Mouse (Mus musculus): ENCODE results near the gene Chid1. TPM values are rescaled to one million over a fixed set of nuclear protein-coding genes. Genes with fewer than 3 reads are reported as not detected.

The Chid1 gene
- polyA plus RNA-seq, 1 experiment from 2014 or later, result 14.7 TPM

DNA sequence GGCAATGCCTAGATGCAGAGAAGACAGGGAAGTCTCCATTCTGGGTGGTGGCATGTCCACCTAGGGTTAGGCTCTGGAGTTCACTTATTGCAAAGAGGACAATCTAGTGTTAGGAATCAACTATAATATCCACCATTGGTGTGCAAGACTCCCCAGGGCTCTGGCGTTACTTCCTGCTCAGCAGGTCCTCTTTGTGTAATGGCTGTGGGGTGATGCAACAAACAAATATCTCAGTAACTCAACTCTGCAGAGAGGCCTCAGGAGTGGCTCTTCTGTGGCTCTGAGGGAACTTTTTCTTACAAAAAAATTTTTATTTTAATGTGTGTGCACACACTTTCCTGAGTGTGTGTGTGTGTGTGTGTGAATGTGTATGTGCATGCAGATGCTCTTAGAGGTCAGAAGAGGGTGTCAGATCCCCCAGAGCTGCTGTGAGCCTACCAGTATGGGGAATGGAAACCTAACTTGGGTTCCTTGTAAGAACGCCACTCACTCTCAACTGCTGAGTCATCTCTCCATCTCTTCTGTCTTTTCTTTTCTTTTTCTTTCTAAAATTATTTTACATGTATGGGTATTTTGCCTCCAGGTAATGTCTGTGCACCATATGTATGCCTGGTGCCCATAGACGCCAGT lies 9.9 kb upstream of the Chid1 start:
- no peaks in the 10 kb centered on the region for H3K27me3 ChIP-seq (ENCODE audit: insufficient read depth, low read length)
- H3K4me1 ChIP-seq (ENCODE audit: insufficient read depth), result peaks cover 11% of the 10 kb centered on the region
- WGBS (ENCODE audit: insufficient replicate concordance), result 69% methylated on average over 3 of the region's 3 CpGs
- H3K27ac ChIP-seq (ENCODE audit: low read depth), result peak overlapping the region; percentile 72
- H3K9me3 ChIP-seq (ENCODE audit: low read length), result no peaks in the 10 kb centered on the region
- no peak overlapping the region for H3K9ac ChIP-seq (replicated peaks)
- ATAC-seq (peak; percentile 44; the same call in 1 of the 2 replicates), DNase-seq (no peak)
- no peak for TF ChIP-seq CTCF (IDR thresholded peaks at IDR 0.05; ENCODE audit: low read depth)
- TF ChIP-seq EP300 (IDR thresholded peaks at IDR 0.05; ENCODE audit: low read depth), result no peak
- H3K4me3 ChIP-seq (ENCODE audit: low read depth, low read length), result no peak overlapping the region
- no peaks in the 10 kb centered on the region for H3K36me3 ChIP-seq (replicated peaks; ENCODE audit: insufficient read depth, low read length)
- no peak overlapping the region for H3K4me2 ChIP-seq (ENCODE audit: low read depth, low read length)

DNA sequence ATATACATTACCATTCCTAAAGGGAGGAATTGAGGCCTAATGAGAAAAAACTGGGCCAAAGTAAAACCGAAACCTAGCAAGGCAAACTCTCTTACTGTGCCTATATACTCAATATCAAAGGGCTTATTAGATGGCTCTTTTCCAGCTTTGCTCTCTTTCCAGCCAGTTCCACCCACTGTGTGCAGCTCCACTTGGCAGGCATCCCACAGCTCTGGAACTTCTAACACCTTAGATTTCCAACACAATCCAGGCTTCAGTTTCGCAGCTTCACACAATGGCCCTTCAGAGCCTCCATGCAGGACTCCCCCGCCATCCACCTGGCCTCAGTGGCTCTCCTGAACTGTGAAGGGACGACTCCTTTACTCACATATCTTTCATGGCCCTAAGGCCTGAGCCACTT lies 5.0 kb upstream of the Chid1 start:
- WGBS (ENCODE audit: insufficient replicate concordance), result 72% methylated on average over 4 of the region's 4 CpGs
- DNase-seq (peak; percentile 13), ATAC-seq (no peak)
- Histone ChIP-seq H3K4me3 (ENCODE audit: low read depth, low read length) (no peak overlapping the region), H3K9me3 (ENCODE audit: low read length) (no peaks in the 10 kb centered on the region), H3K27ac (ENCODE audit: low read depth) (no peak overlapping the region), H3K9ac (replicated peaks) (no peak overlapping the region), H3K4me1 (ENCODE audit: insufficient read depth) (peaks cover 18% of the 10 kb centered on the region), H3K27me3 (ENCODE audit: insufficient read depth, low read length) (no peaks in the 10 kb centered on the region), H3K36me3 (replicated peaks; ENCODE audit: insufficient read depth, low read length) (no peaks in the 10 kb centered on the region), H3K4me2 (ENCODE audit: low read depth, low read length) (no peak overlapping the region)
- TF ChIP-seq CTCF (IDR thresholded peaks at IDR 0.05; ENCODE audit: low read depth) (no peak), EP300 (IDR thresholded peaks at IDR 0.05; ENCODE audit: low read depth) (no peak)

DNA sequence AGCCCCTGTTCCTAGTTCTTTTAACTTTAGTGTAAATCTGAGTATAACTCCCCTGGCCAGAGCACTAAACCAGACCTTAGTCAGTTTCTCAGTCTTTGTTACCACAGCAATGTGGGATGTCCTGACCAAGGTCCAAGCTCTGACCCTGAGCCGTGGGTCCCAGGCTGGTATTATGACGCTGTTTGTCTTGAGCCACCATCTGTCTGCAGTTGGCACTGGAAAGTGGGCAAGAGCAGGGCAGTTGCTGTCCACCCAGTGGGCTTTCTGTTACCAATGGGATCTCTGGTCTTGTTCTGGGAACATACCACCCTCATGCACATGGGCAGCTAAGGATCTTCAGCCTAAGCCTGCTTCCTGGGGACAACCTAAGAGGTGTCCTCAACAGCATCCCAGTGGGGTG lies 2.9 kb upstream of the Chid1 start:
- H3K4me2 ChIP-seq (ENCODE audit: low read depth, low read length), result no peak overlapping the region
- no peak for ATAC-seq
- no peak for DNase-seq
- TF ChIP-seq CTCF (IDR thresholded peaks at IDR 0.05; ENCODE audit: low read depth), result no peak
- TF ChIP-seq EP300 (IDR thresholded peaks at IDR 0.05; ENCODE audit: low read depth), result no peak
- H3K27me3 ChIP-seq (ENCODE audit: insufficient read depth, low read length), result no peaks in the 10 kb centered on the region
- H3K9me3 ChIP-seq (ENCODE audit: low read length), result no peaks in the 10 kb centered on the region
- H3K4me3 ChIP-seq (ENCODE audit: low read depth, low read length), result no peak overlapping the region
- H3K36me3 ChIP-seq (replicated peaks; ENCODE audit: insufficient read depth, low read length), result no peaks in the 10 kb centered on the region
- H3K27ac ChIP-seq (ENCODE audit: low read depth), result no peak overlapping the region
- peaks cover 30% of the 10 kb centered on the region for H3K4me1 ChIP-seq (ENCODE audit: insufficient read depth)
- H3K9ac ChIP-seq (replicated peaks), result no peak overlapping the region
- WGBS (ENCODE audit: insufficient replicate concordance), result 70% methylated on average over 2 of the region's 2 CpGs

DNA sequence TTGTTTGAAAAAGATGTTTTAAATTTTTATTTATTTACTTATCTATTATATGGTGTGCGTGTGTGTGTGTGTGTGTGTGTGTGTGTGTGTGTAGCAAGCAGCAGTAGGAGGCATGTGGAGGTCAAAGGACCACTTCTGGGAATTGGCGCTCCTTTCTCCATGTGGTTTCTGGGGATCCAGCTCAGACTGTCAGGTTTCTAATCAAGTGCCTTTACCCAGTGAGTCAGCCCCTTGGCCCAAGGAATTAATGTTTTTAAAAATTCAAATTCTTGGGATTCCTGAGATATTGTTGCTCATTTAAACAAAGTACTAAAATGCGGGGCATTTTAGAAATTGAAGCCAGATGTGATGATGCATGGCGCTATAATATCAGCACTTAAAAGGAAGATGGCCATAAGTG lies 2.0 kb upstream of the Chid1 start:
- Histone ChIP-seq H3K36me3 (replicated peaks; ENCODE audit: insufficient read depth, low read length) (no peaks in the 10 kb centered on the region), H3K9me3 (ENCODE audit: low read length) (no peaks in the 10 kb centered on the region), H3K4me3 (ENCODE audit: low read depth, low read length) (no peak overlapping the region), H3K27me3 (ENCODE audit: insufficient read depth, low read length) (no peaks in the 10 kb centered on the region), H3K9ac (replicated peaks) (no peak overlapping the region), H3K4me2 (ENCODE audit: low read depth, low read length) (no peak overlapping the region), H3K4me1 (ENCODE audit: insufficient read depth) (peaks cover 30% of the 10 kb centered on the region), H3K27ac (ENCODE audit: low read depth) (no peak overlapping the region)
- ATAC-seq (no peak), DNase-seq (no peak)
- 87% methylated on average over 4 of the region's 4 CpGs for WGBS (ENCODE audit: insufficient replicate concordance)
- no peak for TF ChIP-seq CTCF (IDR thresholded peaks at IDR 0.05; ENCODE audit: low read depth)
- TF ChIP-seq EP300 (IDR thresholded peaks at IDR 0.05; ENCODE audit: low read depth), result no peak

DNA sequence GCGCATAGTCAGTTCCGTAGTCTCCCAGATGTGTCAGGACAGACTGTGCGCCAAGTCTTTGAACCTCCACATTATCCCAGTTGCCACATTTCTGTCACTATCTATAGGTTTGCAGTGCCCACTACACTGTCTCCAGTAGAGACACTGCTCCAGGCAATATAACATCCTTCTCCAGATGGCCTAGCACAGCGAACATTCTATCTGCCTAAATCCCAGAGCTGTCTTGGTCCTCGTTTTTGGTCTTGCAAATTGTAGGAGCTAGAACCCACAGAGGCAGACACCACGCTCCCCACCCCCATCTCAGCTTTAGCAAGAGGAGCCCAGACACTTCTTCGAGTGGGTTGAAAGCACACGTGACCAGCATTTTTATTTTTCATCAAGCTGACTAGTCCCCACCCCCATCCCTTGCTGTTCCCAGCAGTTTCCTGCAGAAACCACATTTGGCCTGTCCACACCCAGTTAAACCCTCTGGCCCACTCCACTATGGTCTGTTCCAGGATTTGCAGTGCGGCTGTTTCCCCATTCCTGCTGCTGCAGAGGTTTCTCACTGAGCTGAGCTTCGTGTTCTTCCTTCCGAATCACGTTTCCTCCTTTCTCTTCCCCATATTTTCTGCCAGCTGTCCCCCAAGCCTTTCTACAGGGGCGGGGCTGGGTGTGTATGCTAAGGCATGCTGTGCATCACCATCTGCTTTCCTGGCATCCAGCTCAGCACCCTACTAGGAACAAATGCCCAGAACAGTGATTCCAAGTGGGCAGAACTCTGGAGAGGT lies 840 bp upstream of the Chid1 start:
- H3K4me1 ChIP-seq (ENCODE audit: insufficient read depth), result peaks cover 30% of the 10 kb centered on the region
- peak overlapping the region; percentile 93 for H3K4me2 ChIP-seq (ENCODE audit: low read depth, low read length)
- 28% methylated on average over 13 of the region's 13 CpGs for WGBS (ENCODE audit: insufficient replicate concordance)
- TF ChIP-seq EP300 (IDR thresholded peaks at IDR 0.05; ENCODE audit: low read depth), result peak; percentile 34; the same call in 1 of the 2 replicates
- TF ChIP-seq CTCF (IDR thresholded peaks at IDR 0.05; ENCODE audit: low read depth), result no peak
- peak overlapping the region; percentile 81 for H3K9ac ChIP-seq (replicated peaks)
- no peaks in the 10 kb centered on the region for H3K9me3 ChIP-seq (ENCODE audit: low read length)
- peak overlapping the region; percentile 84 for H3K27ac ChIP-seq (ENCODE audit: low read depth)
- DNase-seq, result peak; percentile 56
- no peaks in the 10 kb centered on the region for H3K36me3 ChIP-seq (replicated peaks; ENCODE audit: insufficient read depth, low read length)
- H3K27me3 ChIP-seq (ENCODE audit: insufficient read depth, low read length), result no peaks in the 10 kb centered on the region
- peak overlapping the region; percentile 74 for H3K4me3 ChIP-seq (ENCODE audit: low read depth, low read length)
- peak; percentile 45 for ATAC-seq

DNA sequence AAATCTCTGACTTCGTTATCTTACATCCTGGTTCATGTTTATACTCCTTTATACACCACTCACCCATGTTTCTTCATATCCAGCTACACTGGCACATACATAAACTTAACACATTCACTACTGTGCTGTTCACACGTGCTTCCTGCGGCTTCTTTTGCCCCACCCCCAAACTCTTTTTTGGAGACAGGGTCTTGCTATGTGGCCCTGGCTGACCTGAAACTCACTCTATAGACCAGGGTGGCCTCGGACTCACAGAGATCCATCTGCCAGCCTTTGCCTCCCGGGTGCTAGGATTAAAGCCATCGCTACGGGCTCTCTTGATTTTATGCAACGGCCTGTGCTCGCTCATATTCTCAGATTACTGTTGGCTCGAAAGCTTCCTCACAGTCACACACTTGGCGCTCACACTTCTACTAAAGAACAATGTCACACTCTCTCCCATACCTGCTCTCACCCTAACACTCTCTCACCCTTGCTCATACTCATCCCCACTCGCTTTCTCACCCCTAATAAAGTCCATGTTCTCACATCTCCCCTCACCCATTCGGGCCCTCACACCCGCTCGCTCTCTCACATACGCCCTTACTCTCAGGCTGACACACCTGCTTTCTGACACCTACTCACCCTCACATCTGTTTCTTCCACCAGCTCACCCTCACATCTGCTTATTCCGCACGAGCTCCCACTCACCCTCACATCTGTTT lies 653 bp downstream of the Chid1 start:
- Histone ChIP-seq H3K27me3 (ENCODE audit: insufficient read depth, low read length) (no peaks in the 10 kb centered on the region), H3K36me3 (replicated peaks; ENCODE audit: insufficient read depth, low read length) (no peaks in the 10 kb centered on the region), H3K27ac (ENCODE audit: low read depth) (peak overlapping the region; percentile 84), H3K9ac (replicated peaks) (peak overlapping the region; percentile 81), H3K4me1 (ENCODE audit: insufficient read depth) (peaks cover 31% of the 10 kb centered on the region), H3K9me3 (ENCODE audit: low read length) (no peaks in the 10 kb centered on the region), H3K4me2 (ENCODE audit: low read depth, low read length) (peak overlapping the region; percentile 93), H3K4me3 (ENCODE audit: low read depth, low read length) (peak overlapping the region; percentile 74)
- 7% methylated on average over 18 of the region's 18 CpGs for WGBS (ENCODE audit: insufficient replicate concordance)
- TF ChIP-seq EP300 (IDR thresholded peaks at IDR 0.05; ENCODE audit: low read depth) (no peak), CTCF (IDR thresholded peaks at IDR 0.05; ENCODE audit: low read depth) (no peak)
- ATAC-seq (peak; percentile 18), DNase-seq (no peak)
